Mouse (Mus musculus) embryo, embryonic 11.5 days (tissue): ENCODE measurements around the gene Klhdc7a.

Source experiments
- DNase-seq: peaks from one replicate; pipeline ENCODE4 v3.0.0-alpha.2; 2012; ENCODE audit warnings: low read depth, low spot score

The Klhdc7a gene

GRCm38 (mm10) chr4:139960724-139961315 is 7.0 kb downstream of the Klhdc7a start:
- no peak for DNase-seq

GRCm38 (mm10) chr4:139960086-139960713 is 7.6 kb downstream of the Klhdc7a start:
- no peak for DNase-seq

- no peak for DNase-seq
Observed at GRCm38 (mm10) chr4:139959188-139959587, 8.6 kb downstream of the Klhdc7a start.

DNA sequence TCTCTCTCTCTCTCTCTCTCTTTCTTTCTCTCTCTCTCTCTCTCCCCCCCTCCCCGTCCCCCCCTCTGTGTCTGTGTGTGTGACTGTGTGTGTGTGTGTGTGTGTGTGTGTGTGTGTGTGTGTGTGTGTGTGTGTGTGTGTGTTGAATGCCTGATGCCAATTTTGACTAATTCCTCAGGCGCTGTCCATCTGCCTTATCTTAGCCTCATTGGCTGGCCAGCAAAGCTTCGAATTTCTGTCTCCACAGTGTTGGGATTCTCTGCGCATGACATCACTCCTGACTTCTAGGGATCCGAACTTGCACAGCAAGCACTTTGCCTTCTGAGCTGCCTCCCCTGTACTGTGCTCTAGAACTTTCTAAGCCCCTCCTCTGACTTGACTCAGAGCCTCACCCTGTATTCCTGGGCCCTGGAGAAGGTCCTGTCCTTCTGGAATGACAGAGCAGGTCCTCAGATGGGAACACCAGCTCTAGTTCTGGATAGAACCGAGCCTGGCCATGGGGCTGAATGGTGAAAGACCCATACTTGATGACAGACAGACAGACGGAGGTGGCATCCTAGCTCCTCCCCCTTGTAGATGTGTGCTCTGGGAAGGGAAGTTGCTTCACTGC is 16.8 kb downstream of the Klhdc7a start:
- DNase-seq = no peak

DNA sequence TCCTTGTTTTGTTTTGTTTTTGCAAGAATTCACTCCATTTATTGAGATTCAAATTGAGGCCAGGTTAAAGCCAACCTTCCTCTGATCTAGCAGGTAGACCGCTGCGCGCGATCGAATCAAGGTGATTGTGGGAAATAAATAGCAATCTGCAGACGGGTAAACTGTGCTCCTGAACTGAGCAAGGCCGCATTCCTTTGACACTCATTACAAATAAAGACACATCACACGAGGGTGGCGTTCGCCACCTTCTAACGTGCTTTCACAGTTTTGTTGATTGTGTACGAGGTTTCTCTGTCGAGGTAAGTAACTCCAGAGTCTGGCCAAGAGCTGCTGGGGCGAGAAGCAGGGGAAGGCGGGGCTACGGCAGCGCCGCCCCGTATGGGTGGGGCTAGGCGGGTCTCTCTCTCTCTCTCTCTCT is 17.4 kb downstream of the Klhdc7a start:
- DNase-seq = no peak

- DNase-seq = no peak
Observed at GRCm38 (mm10) chr4:139948591-139948990, 19.2 kb downstream of the Klhdc7a start.

GRCm38 (mm10) chr4:139947341-139947740 is 20.5 kb downstream of the Klhdc7a start:
- DNase-seq = no peak

GRCm38 (mm10) chr4:139941831-139942230 is 26.0 kb downstream of the Klhdc7a start:
- DNase-seq = no peak

DNA sequence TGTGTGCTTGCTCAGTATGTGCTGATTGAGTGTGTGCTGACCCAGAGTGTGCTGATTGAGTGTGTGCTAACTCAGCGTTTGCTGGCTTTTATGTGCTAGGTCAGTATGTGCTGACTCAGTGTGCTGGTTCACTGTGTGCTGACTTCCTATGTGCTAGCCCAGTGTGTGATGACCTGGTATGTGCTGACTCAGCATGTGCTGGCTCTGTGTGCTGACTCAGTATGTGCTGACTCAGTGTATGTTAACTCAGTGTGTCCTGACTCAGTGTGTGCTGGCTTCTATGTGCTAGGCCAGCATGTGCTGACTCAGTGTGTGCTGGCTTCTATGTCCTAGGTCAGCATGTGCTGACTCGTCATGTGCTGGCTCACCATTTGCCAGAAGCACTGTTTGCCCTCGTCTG is 32.3 kb downstream of the Klhdc7a start:
- no peak for DNase-seq

GRCm38 (mm10) chr4:139932970-139933801 is 34.6 kb downstream of the Klhdc7a start:
- DNase-seq = no peak

- DNase-seq = no peak
Observed at GRCm38 (mm10) chr4:139931790-139932510, 35.9 kb downstream of the Klhdc7a start.

DNA sequence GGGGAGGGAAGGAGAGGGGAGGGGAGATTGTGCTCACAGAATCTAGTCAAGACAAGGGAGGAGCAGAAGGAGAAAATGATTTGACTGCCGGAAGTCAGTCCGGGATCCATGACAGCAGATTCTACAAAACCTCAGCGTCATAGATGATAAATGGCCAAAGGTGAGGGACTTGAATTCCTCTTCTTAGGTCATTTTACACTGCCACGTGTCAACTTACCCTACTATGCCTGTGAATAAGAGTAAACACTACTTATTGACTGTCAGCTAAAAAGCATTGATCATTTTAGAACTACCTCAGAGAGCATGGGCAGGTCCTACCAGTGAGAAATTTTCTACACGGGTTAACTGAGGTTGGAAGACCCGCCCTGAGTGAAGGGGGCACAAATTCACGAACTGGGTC is 36.9 kb downstream of the Klhdc7a start:
- no peak for DNase-seq

DNA sequence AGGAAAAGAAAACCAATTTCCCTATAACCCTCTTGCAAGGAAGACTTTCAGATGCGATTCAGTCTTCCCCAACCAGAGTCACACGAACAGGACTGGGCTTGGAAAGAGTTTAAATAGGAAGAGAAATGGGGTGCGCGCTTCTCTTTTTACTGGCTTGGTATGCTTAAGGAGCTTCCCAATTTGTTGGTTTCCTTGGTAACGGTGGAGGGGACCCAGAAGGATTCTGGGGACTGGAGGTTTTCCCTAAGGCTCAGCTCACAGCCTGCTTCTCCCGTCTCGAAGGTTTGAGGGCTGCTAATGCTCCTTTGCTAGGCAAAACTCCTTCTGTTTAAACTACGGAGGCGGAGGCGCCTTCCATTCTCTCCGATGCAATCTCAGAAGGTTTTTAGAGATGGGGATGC is 41.7 kb downstream of the Klhdc7a start:
- DNase-seq = no peak

- no peak for DNase-seq
Observed at GRCm38 (mm10) chr4:139925275-139926160, 42.3 kb downstream of the Klhdc7a start.

DNA sequence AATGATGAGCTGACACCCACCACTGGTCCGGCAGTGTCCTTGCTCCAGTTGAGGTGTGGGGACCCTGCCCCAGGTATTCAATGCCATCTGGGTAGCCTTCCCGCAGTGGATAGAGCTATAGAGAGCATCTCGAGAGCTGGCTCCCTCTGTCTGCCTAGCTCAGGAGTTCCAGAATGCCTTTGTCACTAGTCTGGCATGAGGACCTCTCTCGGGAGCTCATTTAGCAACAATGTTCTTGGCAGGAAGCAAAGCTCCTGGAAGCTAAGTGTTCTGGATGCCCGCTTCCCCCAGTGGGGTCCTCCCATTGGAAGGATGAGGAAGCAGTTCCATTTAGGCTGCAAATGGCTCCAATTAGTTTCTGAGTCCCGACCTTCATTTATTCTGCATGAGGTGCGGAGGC is 51.1 kb downstream of the Klhdc7a start:
- DNase-seq = no peak
